Mouse (Mus musculus) megakaryocyte, embryonic 14.5 days (primary cell): Measurements from ENCODE around the gene Fgfr2. TPM values are rescaled to one million over a fixed set of nuclear protein-coding genes. Genes with fewer than 3 reads are reported as not detected.

ENCODE experiments used
- H3K27me3 ChIP-seq: replicated peaks from 2 replicates; pipeline ENCODE3; 2012; ENCODE audit warnings: inconsistent platforms
- H3K36me3 ChIP-seq: replicated peaks from 2 replicates; pipeline ENCODE3; 2012; ENCODE audit warnings: low read length, inconsistent platforms, mixed read lengths
- H3K4me1 ChIP-seq: 2 replicates; pipeline ENCODE4 v1.6.1; 2012; ENCODE audit warnings: inconsistent platforms
- H3K4me3 ChIP-seq: replicated peaks from 2 replicates; pipeline ENCODE3; 2012; ENCODE audit warnings: moderate library complexity, mild to moderate bottlenecking, inconsistent platforms
- H3K9me3 ChIP-seq: 2 replicates; pipeline ENCODE4 v1.6.1; 2012; ENCODE audit warnings: inconsistent platforms
- FLI1 ChIP-seq: IDR thresholded peaks from 2 replicates; pipeline ENCODE4 v1.6.1; 2012; ENCODE audit warnings: low read length, inconsistent platforms, mixed read lengths
- GATA1 ChIP-seq: IDR thresholded peaks from 3 replicates; pipeline ENCODE4 v1.6.1; 2012; ENCODE audit warnings: mixed read lengths, low read length, inconsistent platforms, borderline replicate concordance
- polyA plus RNA-seq: library from polyadenylated mRNA; stranded (reverse); fragments of >175 nt; gene quantifications from 2 replicates; pipeline ENCODE4 v1.2.3, GENCODE M21; 2012; ENCODE audit warnings: low replicate concordance; ENCODE audit not compliant: insufficient read depth

Gene Fgfr2
- polyA plus RNA-seq, 1 experiment = 0.45 TPM

- Histone ChIP-seq H3K4me1 (no peaks in the 10 kb centered on the region), H3K27me3 (no peaks in the 10 kb centered on the region), H3K9me3 (0 out of 2 replicates have a peak, but pooled peaks cover 5% of the 10 kb centered on the region), H3K36me3 (no peaks in the 10 kb centered on the region), H3K4me3 (no peak overlapping the region)
- TF ChIP-seq FLI1 (no peak), GATA1 (no peak)
These were observed 2875.3 kb downstream of the Fgfr2 start for GRCm38 (mm10) chr7:130247831-130248230.

GRCm38 (mm10) chr7:130246483-130246882, 2876.7 kb downstream of the Fgfr2 start:
- H3K27me3 ChIP-seq = no peaks in the 10 kb centered on the region
- H3K9me3 ChIP-seq = 0 out of 2 replicates have a peak, but pooled peaks cover 5% of the 10 kb centered on the region
- no peaks in the 10 kb centered on the region for H3K4me1 ChIP-seq
- H3K4me3 ChIP-seq = no peak overlapping the region
- TF ChIP-seq FLI1 (no peak), GATA1 (no peak)
- H3K36me3 ChIP-seq = no peaks in the 10 kb centered on the region

DNA sequence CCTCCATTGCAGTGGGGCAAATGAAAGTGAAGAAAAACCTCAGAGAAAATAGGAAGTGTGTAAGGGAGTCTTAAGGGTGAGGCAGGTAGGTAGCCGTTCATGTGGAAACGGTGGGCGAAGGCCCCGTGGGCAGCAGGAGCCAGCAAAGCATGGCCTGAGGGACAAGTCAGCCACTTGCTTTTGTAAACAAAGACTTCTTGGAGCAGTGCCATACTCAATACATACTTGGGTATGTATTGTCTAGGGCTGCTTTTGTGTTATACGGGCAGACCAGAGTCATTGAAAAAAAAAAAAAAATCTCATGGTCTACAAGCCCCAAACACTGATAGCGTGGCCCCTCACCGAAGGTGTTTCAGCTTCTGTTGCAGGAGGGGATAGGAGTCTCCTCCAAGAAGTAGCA, 2878.6 kb downstream of the Fgfr2 start:
- Histone ChIP-seq H3K4me3 (no peak overlapping the region), H3K4me1 (no peaks in the 10 kb centered on the region), H3K36me3 (no peaks in the 10 kb centered on the region), H3K27me3 (no peaks in the 10 kb centered on the region), H3K9me3 (0 out of 2 replicates have a peak, but pooled peaks cover 5% of the 10 kb centered on the region)
- TF ChIP-seq GATA1 = no peak
- TF ChIP-seq FLI1 = no peak

DNA sequence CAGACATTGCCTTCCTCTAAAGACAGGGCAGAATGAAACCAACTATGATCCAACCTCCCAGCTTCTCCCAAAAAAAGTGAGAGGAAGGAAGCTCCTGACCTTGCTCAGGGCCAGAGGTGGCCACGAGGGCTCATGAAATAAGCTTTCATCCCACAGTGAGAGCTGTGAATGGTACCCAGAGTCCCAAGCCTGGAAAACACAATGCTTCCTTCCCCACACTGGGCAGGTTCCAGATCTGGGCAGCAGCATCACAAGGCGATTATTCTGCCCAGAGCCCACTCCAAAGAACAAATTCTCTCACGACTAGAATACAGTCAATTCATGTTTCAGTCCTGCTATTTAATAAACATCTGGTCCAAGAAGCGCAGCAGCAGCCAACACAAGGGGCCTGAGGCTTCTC, 2879.3 kb downstream of the Fgfr2 start:
- H3K27me3 ChIP-seq = no peaks in the 10 kb centered on the region
- no peak overlapping the region for H3K4me3 ChIP-seq
- H3K4me1 ChIP-seq = no peaks in the 10 kb centered on the region
- no peaks in the 10 kb centered on the region for H3K36me3 ChIP-seq
- H3K9me3 ChIP-seq = 0 out of 2 replicates have a peak, but pooled peaks cover 5% of the 10 kb centered on the region
- TF ChIP-seq GATA1 (no peak), FLI1 (no peak)

GRCm38 (mm10) chr7:130240191-130240590, 2883.0 kb downstream of the Fgfr2 start:
- Histone ChIP-seq H3K36me3 (no peaks in the 10 kb centered on the region), H3K9me3 (0 out of 2 replicates have a peak, but pooled peaks cover 16% of the 10 kb centered on the region), H3K4me1 (no peaks in the 10 kb centered on the region), H3K4me3 (no peak overlapping the region), H3K27me3 (no peaks in the 10 kb centered on the region)
- TF ChIP-seq GATA1 (no peak), FLI1 (no peak)

DNA sequence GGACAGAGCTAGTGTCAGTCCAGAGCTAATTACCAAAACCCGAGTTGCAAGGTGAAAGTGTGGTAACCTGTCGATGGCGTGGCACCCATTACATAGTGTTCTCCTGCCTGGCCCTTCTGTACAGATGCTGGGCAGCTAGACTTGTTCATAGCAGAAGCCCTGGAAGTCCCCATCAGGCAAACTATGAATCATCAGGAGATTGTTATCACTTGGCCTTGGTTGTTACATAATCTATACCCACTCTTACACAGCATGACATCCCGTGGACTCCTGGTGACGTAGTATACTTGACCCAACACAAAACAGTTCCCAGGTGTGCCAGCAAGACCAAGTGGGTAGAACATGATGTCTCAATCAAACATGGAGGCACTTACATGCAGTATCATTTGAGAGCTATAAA, 2885.9 kb downstream of the Fgfr2 start:
- H3K4me1 ChIP-seq = no peaks in the 10 kb centered on the region
- H3K4me3 ChIP-seq = no peak overlapping the region
- TF ChIP-seq GATA1 (no peak), FLI1 (no peak)
- H3K9me3 ChIP-seq = peaks cover 31% of the 10 kb centered on the region
- H3K36me3 ChIP-seq = no peaks in the 10 kb centered on the region
- no peaks in the 10 kb centered on the region for H3K27me3 ChIP-seq

DNA sequence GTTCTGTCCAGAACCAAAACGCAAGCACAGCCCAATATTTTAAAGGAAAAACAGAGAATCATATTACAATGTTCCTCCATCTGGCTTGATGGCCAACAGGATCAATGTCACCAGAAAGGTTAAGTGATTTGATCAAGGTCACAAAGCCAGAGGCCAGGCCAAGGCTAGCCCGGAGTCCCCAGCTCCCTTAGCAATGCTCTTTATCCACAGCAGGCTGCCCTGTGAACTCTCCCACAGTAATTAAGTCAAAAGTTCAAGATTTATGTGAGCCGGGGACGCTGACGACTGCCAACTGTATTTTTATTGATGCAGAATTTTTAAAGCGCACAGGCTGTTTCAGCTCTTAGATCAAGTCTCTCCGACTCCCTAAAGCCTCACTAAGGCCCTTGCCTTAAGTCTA, 2889.4 kb downstream of the Fgfr2 start:
- Histone ChIP-seq H3K36me3 (no peaks in the 10 kb centered on the region), H3K4me1 (no peaks in the 10 kb centered on the region), H3K27me3 (no peaks in the 10 kb centered on the region), H3K4me3 (no peak overlapping the region), H3K9me3 (peaks cover 31% of the 10 kb centered on the region)
- TF ChIP-seq FLI1 (no peak), GATA1 (no peak)

- H3K27me3 ChIP-seq = no peaks in the 10 kb centered on the region
- H3K9me3 ChIP-seq = peaks cover 15% of the 10 kb centered on the region
- TF ChIP-seq FLI1 (no peak), GATA1 (no peak)
- no peaks in the 10 kb centered on the region for H3K36me3 ChIP-seq
- no peaks in the 10 kb centered on the region for H3K4me1 ChIP-seq
- no peak overlapping the region for H3K4me3 ChIP-seq
These were observed 2893.1 kb downstream of the Fgfr2 start for GRCm38 (mm10) chr7:130230034-130230433.

DNA sequence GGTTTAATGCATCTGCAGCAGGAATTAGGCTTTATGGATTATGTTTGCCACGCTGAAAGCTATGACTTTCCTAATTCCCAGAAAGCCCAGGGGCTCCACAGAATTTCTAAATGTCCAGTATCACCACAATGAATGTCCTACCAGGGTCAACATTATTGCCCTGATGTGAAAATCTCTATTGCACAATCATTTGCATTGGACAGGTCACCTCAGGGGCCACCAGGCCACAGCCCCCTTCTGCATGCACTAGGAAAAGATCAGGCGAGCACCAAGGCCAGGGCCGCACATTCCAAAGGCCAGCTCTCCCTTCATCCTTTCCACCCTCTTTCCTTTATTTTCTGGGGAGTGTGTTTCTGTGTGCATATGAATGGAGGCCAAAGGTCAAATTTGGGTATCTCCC, 2897.9 kb downstream of the Fgfr2 start:
- H3K27me3 ChIP-seq = no peaks in the 10 kb centered on the region
- no peak overlapping the region for H3K4me3 ChIP-seq
- TF ChIP-seq FLI1 = no peak
- TF ChIP-seq GATA1 = no peak
- no peaks in the 10 kb centered on the region for H3K36me3 ChIP-seq
- no peaks in the 10 kb centered on the region; the same call in 1 of the 2 replicates for H3K9me3 ChIP-seq
- H3K4me1 ChIP-seq = no peaks in the 10 kb centered on the region

- no peaks in the 10 kb centered on the region for H3K36me3 ChIP-seq
- no peaks in the 10 kb centered on the region for H3K27me3 ChIP-seq
- no peaks in the 10 kb centered on the region for H3K4me1 ChIP-seq
- peaks cover 3% of the 10 kb centered on the region; the same call in 1 of the 2 replicates for H3K9me3 ChIP-seq
- no peak for TF ChIP-seq GATA1
- TF ChIP-seq FLI1 = no peak
- no peak overlapping the region for H3K4me3 ChIP-seq
These were observed 2900.4 kb downstream of the Fgfr2 start for GRCm38 (mm10) chr7:130222633-130223354.
